ENCODE assay signal across 24 mouse cellular contexts in genomic region chr16:4407536-4407935, GRCm38 (mm10).
"Had no signal": no experiment of that assay in that cellular context is flagged by ENCODE, and none has a peak within 500 bp of the region (broad histone marks: within the 10 kb centered on the region; RNA-seq: fewer than 3 reads in every experiment).

No protein-coding gene starts in this region.

- H3K4me3 ChIP-seq: heart, embryonic 12.5 days; hindbrain, embryonic 13.5 days; hindbrain, embryonic 15.5 days; kidney, embryonic 15.5 days; limb, embryonic 13.5 days; limb, embryonic 15.5 days; liver, embryonic 13.5 days had no signal

- ATAC-seq: hindbrain, postnatal 0 days; intestine, embryonic 16.5 days had no signal

- H3K27me3 ChIP-seq: hindbrain, embryonic 13.5 days; hindbrain, embryonic 15.5 days; kidney, embryonic 15.5 days; limb, embryonic 13.5 days; limb, embryonic 15.5 days; liver, embryonic 13.5 days had no signal

- DNase-seq: gastrocnemius, postnatal 14 days; gastrocnemius, postnatal 36 days; heart, adult 18-20 months; heart, postnatal 14 days; heart, postnatal 36 days; kidney, adult 11 months; kidney, adult 2 months; kidney, adult 9 months; kidney, postnatal 14 days; kidney, postnatal 36 days; layer of hippocampus, adult 9-11 months; layer of hippocampus, postnatal 36 days; left cerebral cortex, postnatal 4 days; liver, embryonic 13.5 days had no signal

- H3K4me1 ChIP-seq: hindbrain, embryonic 15.5 days had no signal

- H3K9me3 ChIP-seq: heart, embryonic 12.5 days; hindbrain, embryonic 13.5 days; hindbrain, embryonic 15.5 days; kidney, embryonic 15.5 days; limb, embryonic 13.5 days; limb, embryonic 15.5 days; liver, embryonic 13.5 days had no signal

- H3K9ac ChIP-seq: heart, embryonic 12.5 days; hindbrain, embryonic 13.5 days; hindbrain, embryonic 15.5 days; kidney, embryonic 15.5 days; limb, embryonic 13.5 days; limb, embryonic 15.5 days; liver, embryonic 13.5 days had no signal

- H3K27ac ChIP-seq: hindbrain, embryonic 13.5 days; hindbrain, embryonic 15.5 days; hindbrain, postnatal 0 days; kidney, embryonic 15.5 days; kidney, postnatal 0 days; limb, embryonic 13.5 days; limb, embryonic 15.5 days; liver, embryonic 13.5 days had no signal

- H3K4me2 ChIP-seq: heart, embryonic 12.5 days; hindbrain, embryonic 13.5 days; hindbrain, embryonic 15.5 days; kidney, embryonic 15.5 days; limb, embryonic 13.5 days; limb, embryonic 15.5 days; liver, embryonic 11.5 days; liver, embryonic 13.5 days had no signal

- H3K36me3 ChIP-seq: heart, embryonic 12.5 days; hindbrain, embryonic 13.5 days; hindbrain, embryonic 15.5 days; kidney, embryonic 15.5 days; limb, embryonic 13.5 days; limb, embryonic 15.5 days; liver, embryonic 13.5 days had no signal
